Mouse (Mus musculus) liver, adult 2 months (tissue): ENCODE measurements around the gene Ccdc186.

Experiments
- CTCF ChIP-seq: fragments of 200-500 bp; IDR thresholded peaks from 2 replicates; pipeline ENCODE4 v1.5.1; 2011; ENCODE audit warnings: low read depth, low read length, control low read depth
- POLR2A ChIP-seq: fragments of 200-500 bp; IDR thresholded peaks from 2 replicates; pipeline ENCODE4 v1.6.1; 2011; ENCODE audit warnings: low read length, control low read depth; ENCODE audit not compliant: insufficient read depth; ENCODE audit errors: extremely low read depth

DNA sequence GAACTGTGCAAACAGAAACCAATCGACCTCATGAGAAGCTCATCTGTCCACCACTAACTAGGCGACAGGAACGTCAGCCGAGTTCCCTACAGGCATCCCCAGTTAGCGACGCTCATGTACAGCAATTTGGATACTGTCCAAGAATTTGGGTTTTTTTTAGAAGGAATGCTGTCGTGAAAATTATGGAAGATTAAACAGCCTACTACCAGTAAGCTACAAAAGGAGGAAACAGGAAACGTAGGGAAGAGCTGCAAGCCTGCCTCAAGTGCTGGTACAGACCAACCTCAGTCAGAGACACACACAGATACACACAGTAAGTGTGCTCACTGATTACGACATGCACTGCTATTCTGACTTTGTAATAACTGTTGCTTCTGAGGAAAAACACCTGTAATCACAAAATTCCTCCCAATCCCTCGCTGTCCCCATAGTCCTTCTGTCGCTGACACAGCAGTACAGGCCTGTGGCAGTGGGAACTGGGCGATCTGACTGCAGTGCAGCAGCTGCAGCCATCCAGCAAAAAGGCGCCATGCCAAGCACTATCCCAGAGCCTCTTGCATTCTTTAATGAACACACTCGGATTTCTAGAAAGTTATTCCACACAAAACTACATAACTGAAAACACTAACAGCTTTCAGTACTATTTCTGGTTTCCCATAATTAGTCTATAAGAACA lies 4.0 kb downstream of the Ccdc186 start:
- TF ChIP-seq CTCF = no peak
- no peak for TF ChIP-seq POLR2A
